Mouse (Mus musculus) hindbrain, embryonic 16.5 days (tissue): ENCODE data around the gene Il12rb1. TPM values are rescaled to one million over a fixed set of nuclear protein-coding genes. Genes with fewer than 3 reads are reported as not detected.

Source experiments
- ATAC-seq: fragments of 200-750 bp; cut with Nextera tagmentation; 2 replicates; pipeline ENCODE4 v1.8.0; 2017; ENCODE audit warnings: moderate TSS enrichment, moderate library complexity
- H3K27ac ChIP-seq: fragments of 300-500 bp; sonication (generic); 2 replicates; pipeline ENCODE4 v1.5.1; 2014; ENCODE audit warnings: low read depth, mild to moderate bottlenecking, control low read depth, low read length, moderate library complexity
- H3K27me3 ChIP-seq: fragments of 300-500 bp; sonication (generic); replicated peaks from 2 replicates; pipeline ENCODE4 v1.6.1; 2014; ENCODE audit warnings: low read length; ENCODE audit not compliant: control insufficient read depth, insufficient read depth
- H3K36me3 ChIP-seq: fragments of 300-500 bp; sonication (generic); 2 replicates; pipeline ENCODE4 v1.6.1; 2014; ENCODE audit warnings: mild to moderate bottlenecking, low read length, moderate library complexity, mixed read lengths; ENCODE audit not compliant: control insufficient read depth, insufficient read depth
- H3K4me1 ChIP-seq: fragments of 300-500 bp; sonication (generic); 2 replicates; pipeline ENCODE4 v1.6.1; 2014; ENCODE audit warnings: low read depth, low read length; ENCODE audit not compliant: control insufficient read depth, insufficient read depth
- H3K4me2 ChIP-seq: fragments of 300-500 bp; sonication (generic); 2 replicates; pipeline ENCODE4 v1.6.1; 2014; ENCODE audit warnings: mild to moderate bottlenecking, low read length, control low read depth, moderate library complexity
- H3K4me3 ChIP-seq: fragments of 300-500 bp; sonication (generic); 2 replicates; pipeline ENCODE4 v1.5.1; 2014; ENCODE audit warnings: mild to moderate bottlenecking, low read length, control low read depth, moderate library complexity
- H3K9ac ChIP-seq: fragments of 300-500 bp; sonication (generic); 2 replicates; pipeline ENCODE4 v1.6.1; 2014; ENCODE audit warnings: low read depth, mild to moderate bottlenecking, control low read depth, low read length, moderate library complexity
- H3K9me3 ChIP-seq: fragments of 300-500 bp; sonication (generic); 2 replicates; pipeline ENCODE4 v1.6.1; 2014; ENCODE audit warnings: mild to moderate bottlenecking, low read length, moderate library complexity; ENCODE audit not compliant: control insufficient read depth
- WGBS: fragments of 180-500 bp; shearing (Covaris S2); extraction: QIAGEN DNeasy Blood & Tissue Kit; methylation state at CpG from one replicate; pipeline ENCODE4 v1.1.7; 2014; 5-methylcytosine and 5-hydroxymethylcytosine counted together
- polyA plus RNA-seq: library from polyadenylated mRNA; unstranded; fragments of >200 nt; fragmentation: Nextera tagmentation; extraction: Ambion mirVana; gene quantifications from 2 replicates; pipeline ENCODE4 v1.2.1, GENCODE M21; 2015

Gene Il12rb1
- polyA plus RNA-seq, 1 experiment from 2014 or later: 0.14 TPM

DNA sequence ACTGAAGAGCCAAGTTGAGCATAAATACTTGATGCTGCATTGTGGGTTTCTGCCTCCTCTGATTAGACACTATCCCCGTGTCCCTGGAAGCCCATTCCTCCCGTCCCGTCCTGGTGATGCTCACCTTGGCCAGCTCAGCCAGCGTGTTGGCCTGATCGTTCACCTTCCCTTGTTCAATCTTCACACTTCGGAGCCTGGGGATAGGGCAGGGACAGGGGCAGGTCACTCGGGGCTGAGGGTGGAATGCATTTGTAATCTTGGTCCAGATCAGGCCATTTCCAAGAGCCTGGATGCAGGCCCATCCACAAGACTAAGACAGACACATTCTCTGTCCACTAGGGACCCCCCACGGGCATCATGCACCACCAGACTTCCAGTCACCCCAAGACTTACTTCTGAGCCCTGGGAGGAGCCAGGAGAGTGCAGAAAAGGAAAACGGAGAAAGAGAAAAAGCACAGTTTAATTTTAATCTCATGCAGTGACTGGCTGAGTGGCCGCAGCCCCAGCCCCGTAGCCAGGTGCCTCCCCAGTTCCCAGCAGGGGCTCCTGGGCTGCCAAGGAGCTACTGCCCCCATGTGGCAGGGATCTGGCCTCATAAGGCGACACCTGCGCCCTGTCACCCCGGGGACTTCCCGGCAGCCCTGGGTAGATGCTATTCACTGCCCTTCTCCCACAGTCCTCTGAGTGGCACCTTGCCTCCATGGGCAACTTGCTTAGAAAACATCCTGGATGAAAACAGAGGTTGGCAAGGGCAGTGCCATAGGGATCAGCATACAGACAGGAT is 38.3 kb downstream of the Il12rb1 start:
- no peak overlapping the region for H3K4me2 ChIP-seq
- ATAC-seq: no peak
- no peaks in the 10 kb centered on the region for H3K9me3 ChIP-seq
- H3K27ac ChIP-seq: no peak overlapping the region
- H3K9ac ChIP-seq: no peak overlapping the region
- no peaks in the 10 kb centered on the region for H3K36me3 ChIP-seq
- no peak overlapping the region for H3K4me3 ChIP-seq
- no peaks in the 10 kb centered on the region for H3K4me1 ChIP-seq
- 60% methylated on average over 15 of the region's 15 CpGs for WGBS
- H3K27me3 ChIP-seq: no peaks in the 10 kb centered on the region

- Histone ChIP-seq H3K27ac (no peak overlapping the region), H3K36me3 (no peaks in the 10 kb centered on the region), H3K4me2 (no peak overlapping the region), H3K4me3 (no peak overlapping the region), H3K27me3 (no peaks in the 10 kb centered on the region), H3K9me3 (no peaks in the 10 kb centered on the region), H3K4me1 (no peaks in the 10 kb centered on the region), H3K9ac (no peak overlapping the region)
- WGBS: 82% methylated on average over 3 of the region's 3 CpGs
- no peak for ATAC-seq
Measured at GRCm38 (mm10) chr8:70849333-70849990, 41.2 kb downstream of the Il12rb1 start.

DNA sequence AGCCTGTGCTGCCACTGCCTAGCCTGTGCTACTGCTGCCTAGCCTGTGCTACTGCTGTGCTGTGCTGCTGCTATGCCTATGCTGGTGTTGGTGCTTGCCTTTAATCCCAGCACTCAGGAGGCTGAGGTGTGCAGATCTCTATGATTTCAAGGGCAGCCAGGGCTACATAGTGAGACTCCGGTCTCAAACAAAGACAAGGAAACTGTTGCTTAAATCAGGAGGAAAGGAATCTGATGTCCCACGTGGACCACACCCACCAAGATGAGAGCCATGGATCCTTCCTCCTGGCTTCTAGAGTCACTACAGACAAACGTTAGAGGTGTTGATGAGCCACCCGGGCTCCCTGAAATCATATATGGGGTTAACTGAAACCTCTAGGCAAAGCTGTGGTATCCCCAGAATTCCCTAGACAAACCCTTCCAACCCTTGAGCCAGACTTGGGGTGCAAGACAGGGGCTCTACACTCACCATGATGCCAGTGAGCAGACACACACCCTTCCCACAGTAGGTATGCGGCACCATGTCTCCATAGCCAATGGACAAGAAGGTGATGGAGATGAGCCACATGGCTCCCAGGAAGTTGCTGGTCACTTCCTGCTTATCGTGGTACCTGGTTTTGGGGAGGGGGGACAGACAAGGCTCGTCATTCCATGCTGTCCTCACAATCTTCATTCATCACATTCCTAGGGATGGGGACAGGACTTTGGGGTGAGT is 42.0 kb downstream of the Il12rb1 start:
- H3K4me3 ChIP-seq: no peak overlapping the region
- H3K27ac ChIP-seq: no peak overlapping the region
- no peak for ATAC-seq
- no peaks in the 10 kb centered on the region for H3K9me3 ChIP-seq
- WGBS: 84% methylated on average over 7 of the region's 7 CpGs
- no peak overlapping the region for H3K4me2 ChIP-seq
- no peaks in the 10 kb centered on the region for H3K36me3 ChIP-seq
- no peak overlapping the region for H3K9ac ChIP-seq
- no peaks in the 10 kb centered on the region for H3K27me3 ChIP-seq
- no peaks in the 10 kb centered on the region for H3K4me1 ChIP-seq

- no peak overlapping the region for H3K27ac ChIP-seq
- no peak overlapping the region for H3K4me3 ChIP-seq
- no peaks in the 10 kb centered on the region for H3K36me3 ChIP-seq
- H3K9me3 ChIP-seq: no peaks in the 10 kb centered on the region
- ATAC-seq: no peak
- H3K4me1 ChIP-seq: no peaks in the 10 kb centered on the region
- 80% methylated on average over 4 of the region's 4 CpGs for WGBS
- no peaks in the 10 kb centered on the region for H3K27me3 ChIP-seq
- H3K4me2 ChIP-seq: no peak overlapping the region
- H3K9ac ChIP-seq: no peak overlapping the region
Measured at GRCm38 (mm10) chr8:70850947-70851346, 42.7 kb downstream of the Il12rb1 start.

GRCm38 (mm10) chr8:70851837-70852236 is 43.6 kb downstream of the Il12rb1 start:
- no peaks in the 10 kb centered on the region for H3K27me3 ChIP-seq
- H3K9me3 ChIP-seq: no peaks in the 10 kb centered on the region
- H3K4me2 ChIP-seq: no peak overlapping the region
- peaks cover 5% of the 10 kb centered on the region for H3K4me1 ChIP-seq
- no peak overlapping the region for H3K27ac ChIP-seq
- no peak overlapping the region for H3K4me3 ChIP-seq
- no peaks in the 10 kb centered on the region for H3K36me3 ChIP-seq
- H3K9ac ChIP-seq: no peak overlapping the region; the same call in 1 of the 2 replicates
- 61% methylated on average over 6 of the region's 6 CpGs for WGBS
- ATAC-seq: no peak

- no peak overlapping the region for H3K4me3 ChIP-seq
- H3K27ac ChIP-seq: no peak overlapping the region
- H3K4me1 ChIP-seq: peaks cover 11% of the 10 kb centered on the region
- H3K9ac ChIP-seq: no peak overlapping the region
- no peaks in the 10 kb centered on the region for H3K27me3 ChIP-seq
- no peak for ATAC-seq
- H3K9me3 ChIP-seq: no peaks in the 10 kb centered on the region
- H3K4me2 ChIP-seq: no peak overlapping the region
- 92% methylated on average over 40 of the region's 41 CpGs for WGBS
- no peaks in the 10 kb centered on the region for H3K36me3 ChIP-seq
Measured at GRCm38 (mm10) chr8:70852595-70853231, 44.5 kb downstream of the Il12rb1 start.

- Histone ChIP-seq H3K36me3 (no peaks in the 10 kb centered on the region), H3K4me3 (no peak overlapping the region), H3K4me2 (no peak overlapping the region), H3K4me1 (peaks cover 11% of the 10 kb centered on the region), H3K27me3 (no peaks in the 10 kb centered on the region), H3K9ac (no peak overlapping the region), H3K27ac (no peak overlapping the region), H3K9me3 (no peaks in the 10 kb centered on the region)
- no peak for ATAC-seq
- 89% methylated on average over 2 of the region's 2 CpGs for WGBS
Measured at GRCm38 (mm10) chr8:70853863-70854262, 45.6 kb downstream of the Il12rb1 start.

DNA sequence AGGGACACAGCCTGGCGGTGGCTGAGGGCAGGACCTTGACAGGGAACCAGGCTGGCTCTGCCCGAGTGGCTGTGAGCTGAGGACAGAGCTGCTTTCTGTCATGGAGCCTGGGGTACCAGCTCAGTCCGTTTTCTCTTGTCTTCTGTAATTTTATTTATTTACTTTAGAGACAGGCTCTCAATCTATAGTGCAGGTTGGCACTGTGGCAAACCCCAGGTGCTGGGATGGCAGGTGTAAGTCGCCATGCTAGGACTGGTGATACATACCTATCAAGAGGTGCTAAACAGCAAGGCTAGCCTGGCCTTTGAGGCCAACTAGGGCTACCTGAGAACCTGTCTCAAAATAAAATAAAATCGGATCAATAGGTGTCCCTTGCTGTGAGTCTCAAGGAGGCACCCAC is 47.8 kb downstream of the Il12rb1 start:
- peaks cover 11% of the 10 kb centered on the region for H3K4me1 ChIP-seq
- H3K27ac ChIP-seq: no peak overlapping the region
- no peaks in the 10 kb centered on the region for H3K9me3 ChIP-seq
- 64% methylated on average over 5 of the region's 5 CpGs for WGBS
- H3K4me2 ChIP-seq: peak overlapping the region; percentile 94; the same call in 1 of the 2 replicates
- H3K4me3 ChIP-seq: peak overlapping the region; percentile 59; the same call in 1 of the 2 replicates
- no peak overlapping the region; the same call in none of the 2 replicates for H3K9ac ChIP-seq
- H3K27me3 ChIP-seq: no peaks in the 10 kb centered on the region
- no peaks in the 10 kb centered on the region for H3K36me3 ChIP-seq
- ATAC-seq: 0 out of 2 replicates have a peak, but pooled peaks have one; percentile 1
